Comparison of ENCODE assay signal across 12 mouse cellular contexts in genomic region chr9:40776044-40776443, GRCm38 (mm10). TPM values are rescaled to one million over a fixed set of nuclear protein-coding genes. Genes with fewer than 3 reads are reported as not detected.
DNase-seq lines count a peak whose midpoint lies in the region; ATAC-seq lines count a peak whose summit lies in the region.
"Had no signal": no experiment of that assay in that cellular context is flagged by ENCODE, and none has a peak within 500 bp of the region (broad histone marks: within the 10 kb centered on the region; RNA-seq: fewer than 3 reads in every experiment).

No protein-coding gene starts in this region.

- WGBS in embryonic facial prominence, embryonic 12.5 days, result 43% methylated on average over 1 of the region's 1 CpGs
- 47% methylated on average over 1 of the region's 1 CpGs for WGBS in embryonic facial prominence, embryonic 10.5 days
- WGBS in kidney, embryonic 14.5 days, result 45% methylated on average over 1 of the region's 1 CpGs
- WGBS in intestine, embryonic 15.5 days, result 58% methylated on average over 1 of the region's 1 CpGs

- DNase-seq in embryonic facial prominence, embryonic 10.5 days (ENCODE audit: low spot score), result no peak
- DNase-seq in kidney, postnatal 36 days, result no peak
- peak; percentile 41 for DNase-seq in 3T3-L1 (ENCODE audit: low read depth, low spot score)
- no peak for DNase-seq in left cerebral cortex, adult 9 months (ENCODE audit: low spot score in 2 of 2)
- no peak for DNase-seq in left cerebral cortex, postnatal 25 days (ENCODE audit: low spot score in 2 of 2)
- DNase-seq: cerebellum, adult 9-10 months had no signal

- H3K4me2 ChIP-seq in embryonic facial prominence, embryonic 12.5 days (replicated peaks), result no peak overlapping the region
- H3K4me2 ChIP-seq in kidney, embryonic 14.5 days (replicated peaks; ENCODE audit: low read depth, low read length), result no peak overlapping the region
- H3K4me2 ChIP-seq in intestine, embryonic 15.5 days (replicated peaks), result no peak overlapping the region; the same call in 1 of the 2 replicates
- H3K4me2 ChIP-seq: forebrain, embryonic 12.5 days; midbrain, embryonic 13.5 days had no signal

- H3K9ac ChIP-seq in embryonic facial prominence, embryonic 12.5 days, result no peak overlapping the region
- H3K9ac ChIP-seq in kidney, embryonic 14.5 days (ENCODE audit: low read depth, low read length), result no peak overlapping the region
- no peak overlapping the region for H3K9ac ChIP-seq in intestine, embryonic 15.5 days
- H3K9ac ChIP-seq: forebrain, embryonic 12.5 days; midbrain, embryonic 13.5 days had no signal

- no peak overlapping the region for H3K4me3 ChIP-seq in embryonic facial prominence, embryonic 12.5 days
- H3K4me3 ChIP-seq in embryonic facial prominence, embryonic 10.5 days, result no peak overlapping the region
- no peak overlapping the region for H3K4me3 ChIP-seq in kidney, embryonic 14.5 days (ENCODE audit: low read length)
- H3K4me3 ChIP-seq in intestine, embryonic 15.5 days (replicated peaks), result no peak overlapping the region
- H3K4me3 ChIP-seq: forebrain, embryonic 12.5 days; hindbrain, embryonic 10.5 days; midbrain, embryonic 13.5 days had no signal

- no peaks in the 10 kb centered on the region for H3K4me1 ChIP-seq in embryonic facial prominence, embryonic 12.5 days
- peaks cover 3% of the 10 kb centered on the region; the same call in 1 of the 2 replicates for H3K4me1 ChIP-seq in embryonic facial prominence, embryonic 10.5 days
- no peaks in the 10 kb centered on the region for H3K4me1 ChIP-seq in kidney, embryonic 14.5 days (ENCODE audit: control insufficient read depth, insufficient read depth, low read length)
- H3K4me1 ChIP-seq in intestine, embryonic 15.5 days (replicated peaks), result 0 out of 2 replicates have a peak, but pooled peaks cover 7% of the 10 kb centered on the region
- H3K4me1 ChIP-seq: forebrain, embryonic 12.5 days had no signal

- peak overlapping the region; percentile 60; the same call in 1 of the 2 replicates for H3K27ac ChIP-seq in embryonic facial prominence, embryonic 12.5 days
- no peak overlapping the region for H3K27ac ChIP-seq in embryonic facial prominence, embryonic 10.5 days (replicated peaks)
- peak overlapping the region; percentile 1; the same call in 1 of the 2 replicates for H3K27ac ChIP-seq in kidney, embryonic 14.5 days (ENCODE audit: low read depth, low read length)
- peak overlapping the region; percentile 78 for H3K27ac ChIP-seq in intestine, embryonic 15.5 days
- H3K27ac ChIP-seq: forebrain, embryonic 12.5 days; hindbrain, embryonic 10.5 days; midbrain, embryonic 13.5 days had no signal

- peaks cover 43% of the 10 kb centered on the region for H3K36me3 ChIP-seq in embryonic facial prominence, embryonic 12.5 days
- H3K36me3 ChIP-seq in embryonic facial prominence, embryonic 10.5 days (replicated peaks), result peaks cover 65% of the 10 kb centered on the region
- peaks cover 6% of the 10 kb centered on the region; the same call in 1 of the 2 replicates for H3K36me3 ChIP-seq in kidney, embryonic 14.5 days (ENCODE audit: control insufficient read depth, insufficient read depth, low read length)
- H3K36me3 ChIP-seq in intestine, embryonic 15.5 days, result no peaks in the 10 kb centered on the region
- H3K36me3 ChIP-seq: forebrain, embryonic 12.5 days had no signal

- intact Hi-C loops in left cerebral cortex, postnatal 25 days (cut with DNase I), result no loop called here

- ATAC-seq in embryonic facial prominence, embryonic 12.5 days (ENCODE audit: insufficient number of reproducible peaks, insufficient read depth, low FRiP score, low TSS enrichment), result no peak
- ATAC-seq in kidney, embryonic 14.5 days (ENCODE audit: low FRiP score, low TSS enrichment), result no peak
- peak; percentile 49; the same call in 1 of the 2 replicates for ATAC-seq in intestine, embryonic 15.5 days
- ATAC-seq: midbrain, embryonic 13.5 days had no signal

- H3K27me3 ChIP-seq in embryonic facial prominence, embryonic 12.5 days, result no peaks in the 10 kb centered on the region
- H3K27me3 ChIP-seq in embryonic facial prominence, embryonic 10.5 days (replicated peaks; ENCODE audit: low read depth, poor library complexity, severe bottlenecking), result no peaks in the 10 kb centered on the region
- H3K27me3 ChIP-seq in kidney, embryonic 14.5 days (ENCODE audit: control insufficient read depth, insufficient read depth, low read length), result no peaks in the 10 kb centered on the region
- H3K27me3 ChIP-seq in intestine, embryonic 15.5 days (replicated peaks), result no peaks in the 10 kb centered on the region
- H3K27me3 ChIP-seq: forebrain, embryonic 12.5 days; midbrain, embryonic 13.5 days had no signal

- no peaks in the 10 kb centered on the region for H3K9me3 ChIP-seq in embryonic facial prominence, embryonic 12.5 days
- H3K9me3 ChIP-seq in embryonic facial prominence, embryonic 10.5 days, result no peaks in the 10 kb centered on the region
- no peaks in the 10 kb centered on the region for H3K9me3 ChIP-seq in kidney, embryonic 14.5 days (ENCODE audit: control insufficient read depth, low read length)
- no peaks in the 10 kb centered on the region for H3K9me3 ChIP-seq in intestine, embryonic 15.5 days
- H3K9me3 ChIP-seq: forebrain, embryonic 12.5 days; hindbrain, embryonic 10.5 days; midbrain, embryonic 13.5 days had no signal

RNA-seq across cellular contexts. Expression of gene Hspa8, which starts 24.7 kb away (rescaled TPM):
- 2,550 and 2,595 TPM in 2 replicates for polyA plus RNA-seq in embryonic facial prominence, embryonic 12.5 days (2016; fragmentation: Nextera tagmentation; extraction: Ambion mirVana)
- 3,691 and 4,038 TPM in 2 replicates for polyA plus RNA-seq in embryonic facial prominence, embryonic 10.5 days (2016; fragmentation: Nextera tagmentation; extraction: Ambion mirVana)
- polyA plus RNA-seq in kidney, embryonic 14.5 days (2014; fragmentation: Nextera tagmentation; extraction: Ambion mirVana), result 2,147 and 3,036 TPM in 2 replicates
- 2,425 and 2,606 TPM in 2 replicates for polyA plus RNA-seq in intestine, embryonic 15.5 days (2015; fragmentation: Nextera tagmentation; extraction: Ambion mirVana)
- 1,000 to 10,000 TPM; 2,412 to 2,535 TPM for total RNA-seq in left cerebral cortex, postnatal 25 days (2021)
